Mouse (Mus musculus) heart, embryonic 16.5 days (tissue): Measurements from ENCODE around the gene Cenpf. TPM values are rescaled to one million over a fixed set of nuclear protein-coding genes. Genes with fewer than 3 reads are reported as not detected.

Experiments used
- ATAC-seq: fragments of 200-750 bp; cut with Nextera tagmentation; replicated peaks from 2 replicates; pipeline ENCODE4 v1.8.0; 2017; ENCODE audit warnings: moderate number of reproducible peaks; ENCODE audit not compliant: insufficient read depth, low FRiP score; ENCODE audit errors: extremely low read depth
- H3K27ac ChIP-seq: fragments of 300-500 bp; sonication (generic); 2 replicates; pipeline ENCODE4 v1.5.1; 2014; ENCODE audit warnings: mild to moderate bottlenecking, low read length, control low read depth, moderate library complexity
- H3K27me3 ChIP-seq: fragments of 300-500 bp; sonication (generic); 2 replicates; pipeline ENCODE4 v1.6.1; 2014; ENCODE audit warnings: low read length, mixed read lengths; ENCODE audit not compliant: control insufficient read depth, insufficient read depth
- H3K36me3 ChIP-seq: fragments of 300-500 bp; sonication (generic); 2 replicates; pipeline ENCODE4 v1.6.1; 2014; ENCODE audit not compliant: control insufficient read depth, insufficient read depth
- H3K4me1 ChIP-seq: fragments of 300-500 bp; sonication (generic); 2 replicates; pipeline ENCODE4 v1.6.1; 2014; ENCODE audit warnings: low read length, mixed read lengths; ENCODE audit not compliant: control insufficient read depth, insufficient read depth
- H3K4me2 ChIP-seq: fragments of 300-500 bp; sonication (generic); 2 replicates; pipeline ENCODE4 v1.6.1; 2014; ENCODE audit warnings: low read depth, mild to moderate bottlenecking, control low read depth, low read length
- H3K4me3 ChIP-seq: fragments of 300-500 bp; sonication (generic); 2 replicates; pipeline ENCODE4 v1.5.1; 2014; ENCODE audit warnings: mild to moderate bottlenecking, control low read depth, low read length
- H3K9ac ChIP-seq: fragments of 300-500 bp; sonication (generic); 2 replicates; pipeline ENCODE4 v1.6.1; 2014; ENCODE audit warnings: low read length, control low read depth
- H3K9me3 ChIP-seq: fragments of 300-500 bp; sonication (generic); replicated peaks from 2 replicates; pipeline ENCODE4 v1.6.1; 2016; ENCODE audit warnings: low read length; ENCODE audit not compliant: control insufficient read depth
- WGBS: fragments of 180-500 bp; shearing (Covaris S2); extraction: QIAGEN DNeasy Blood & Tissue Kit; methylation state at CpG from one replicate; pipeline ENCODE4 v1.1.7; 2014; 5-methylcytosine and 5-hydroxymethylcytosine counted together
- polyA plus RNA-seq: library from polyadenylated mRNA; unstranded; fragments of >200 nt; fragmentation: Nextera tagmentation; extraction: Ambion mirVana; gene quantifications from 2 replicates; pipeline ENCODE4 v1.2.1, GENCODE M21; 2015

Gene Cenpf
- polyA plus RNA-seq, result 63.4 and 65.6 TPM in 2 replicates

- peak; percentile 99 for ATAC-seq
- H3K4me3 ChIP-seq, result peak within 1 kb of the TSS; percentile 75
- H3K4me1 ChIP-seq, result peaks cover 29% of the 10 kb centered on the region
- under 1% methylated on average over 55 of the region's 55 CpGs for WGBS
- peaks cover 20% of the 10 kb centered on the region for H3K36me3 ChIP-seq
- peak within 1 kb of the TSS; percentile 83 for H3K27ac ChIP-seq
- peak within 1 kb of the TSS; percentile 81 for H3K9ac ChIP-seq
- H3K4me2 ChIP-seq, result peak within 1 kb of the TSS; percentile 80
- H3K9me3 ChIP-seq, result no peaks in the 10 kb centered on the region
- no peaks in the 10 kb centered on the region for H3K27me3 ChIP-seq
Observed at GRCm38 (mm10) chr1:189687654-189688387, at the start of gene Cenpf. Cenpf (minus strand) TSS chr1:189688086.

GRCm38 (mm10) chr1:189732156-189732555 lies 44.3 kb upstream of the Cenpf start:
- H3K27ac ChIP-seq, result 0 out of 2 replicates have a peak overlapping the region, but pooled peaks have one; percentile 15
- H3K4me2 ChIP-seq, result no peak overlapping the region
- no peaks in the 10 kb centered on the region for H3K27me3 ChIP-seq
- peaks cover 35% of the 10 kb centered on the region for H3K4me1 ChIP-seq
- H3K4me3 ChIP-seq, result no peak overlapping the region
- no peak overlapping the region for H3K9ac ChIP-seq
- H3K36me3 ChIP-seq, result no peaks in the 10 kb centered on the region
- no peak for ATAC-seq
- no peaks in the 10 kb centered on the region for H3K9me3 ChIP-seq
- WGBS, result 71% methylated on average over 8 of the region's 8 CpGs

GRCm38 (mm10) chr1:189731697-189732096 lies 43.8 kb upstream of the Cenpf start:
- 0 out of 2 replicates have a peak overlapping the region, but pooled peaks have one; percentile 15 for H3K27ac ChIP-seq
- WGBS, result 67% methylated on average over 10 of the region's 10 CpGs
- no peaks in the 10 kb centered on the region for H3K36me3 ChIP-seq
- no peaks in the 10 kb centered on the region for H3K27me3 ChIP-seq
- H3K4me3 ChIP-seq, result no peak overlapping the region
- no peaks in the 10 kb centered on the region for H3K9me3 ChIP-seq
- peaks cover 39% of the 10 kb centered on the region for H3K4me1 ChIP-seq
- no peak overlapping the region for H3K9ac ChIP-seq
- H3K4me2 ChIP-seq, result no peak overlapping the region
- no peak for ATAC-seq

- WGBS, result 17% methylated on average over 17 of the region's 17 CpGs
- Histone ChIP-seq H3K9me3 (peaks cover 4% of the 10 kb centered on the region; the same call in 1 of the 2 replicates), H3K27me3 (no peaks in the 10 kb centered on the region), H3K4me1 (peaks cover 39% of the 10 kb centered on the region), H3K4me2 (peak overlapping the region; percentile 93), H3K4me3 (peak overlapping the region; percentile 95), H3K27ac (peak overlapping the region; percentile 4; the same call in 1 of the 2 replicates), H3K9ac (peak overlapping the region; percentile 95), H3K36me3 (no peaks in the 10 kb centered on the region)
- no peak for ATAC-seq
Observed at GRCm38 (mm10) chr1:189729141-189729815, 41.4 kb upstream of the Cenpf start.

- Histone ChIP-seq H3K9ac (peak overlapping the region; percentile 95), H3K4me3 (peak overlapping the region; percentile 95), H3K27me3 (no peaks in the 10 kb centered on the region), H3K36me3 (no peaks in the 10 kb centered on the region), H3K27ac (peak overlapping the region; percentile 98), H3K4me1 (peaks cover 39% of the 10 kb centered on the region), H3K9me3 (peaks cover 4% of the 10 kb centered on the region; the same call in 1 of the 2 replicates), H3K4me2 (peak overlapping the region; percentile 93)
- ATAC-seq, result no peak
- under 1% methylated on average over 15 of the region's 15 CpGs for WGBS
Observed at GRCm38 (mm10) chr1:189728784-189729115, 40.9 kb upstream of the Cenpf start.

GRCm38 (mm10) chr1:189727884-189728783 lies 40.2 kb upstream of the Cenpf start, which contains the start of gene Ptpn14:
Ptpn14 (plus strand) TSS chr1:189728268.
- peak within 1 kb of the TSS; percentile 98 for H3K27ac ChIP-seq
- peaks cover 4% of the 10 kb centered on the region; the same call in 1 of the 2 replicates for H3K9me3 ChIP-seq
- WGBS, result under 1% methylated on average over 89 of the region's 98 CpGs
- ATAC-seq, result peak; percentile 95
- peak within 1 kb of the TSS; percentile 95 for H3K4me3 ChIP-seq
- H3K4me2 ChIP-seq, result peak within 1 kb of the TSS; percentile 93
- H3K9ac ChIP-seq, result peak within 1 kb of the TSS; percentile 95
- H3K4me1 ChIP-seq, result peaks cover 39% of the 10 kb centered on the region
- no peaks in the 10 kb centered on the region for H3K27me3 ChIP-seq
- no peaks in the 10 kb centered on the region for H3K36me3 ChIP-seq

- 2% methylated on average over 22 of the region's 22 CpGs for WGBS
- peaks cover 39% of the 10 kb centered on the region for H3K4me1 ChIP-seq
- H3K4me3 ChIP-seq, result peak overlapping the region; percentile 95
- H3K9me3 ChIP-seq, result peaks cover 4% of the 10 kb centered on the region; the same call in 1 of the 2 replicates
- H3K36me3 ChIP-seq, result no peaks in the 10 kb centered on the region
- H3K27me3 ChIP-seq, result no peaks in the 10 kb centered on the region
- H3K4me2 ChIP-seq, result peak overlapping the region; percentile 93
- peak overlapping the region; percentile 98 for H3K27ac ChIP-seq
- H3K9ac ChIP-seq, result peak overlapping the region; percentile 95
- peak; percentile 25 for ATAC-seq
Observed at GRCm38 (mm10) chr1:189727346-189727883, 39.5 kb upstream of the Cenpf start.

- Histone ChIP-seq H3K9ac (no peak overlapping the region), H3K4me3 (no peak overlapping the region), H3K4me1 (peaks cover 27% of the 10 kb centered on the region), H3K27me3 (no peaks in the 10 kb centered on the region), H3K27ac (no peak overlapping the region), H3K4me2 (no peak overlapping the region), H3K36me3 (no peaks in the 10 kb centered on the region), H3K9me3 (peaks cover 4% of the 10 kb centered on the region; the same call in 1 of the 2 replicates)
- no peak for ATAC-seq
- 74% methylated on average over 4 of the region's 4 CpGs for WGBS
Observed at GRCm38 (mm10) chr1:189726121-189726520, 38.2 kb upstream of the Cenpf start.
